Mouse (Mus musculus) CH12.LX (cell line): Measurements from ENCODE around the gene Atp6v1g3. TPM values are rescaled to one million over a fixed set of nuclear protein-coding genes. Genes with fewer than 3 reads are reported as not detected.

Experiments
- DNase-seq: peaks from one replicate; pipeline ENCODE4 v3.0.0-alpha.2; 2013; ENCODE audit errors: extremely low read depth
- H3K27ac ChIP-seq: 2 replicates; pipeline ENCODE4 v1.5.1; 2012; ENCODE audit warnings: low read depth, mild to moderate bottlenecking, control low read depth, moderate library complexity; ENCODE audit not compliant: insufficient read depth
- H3K27me3 ChIP-seq: replicated peaks from 2 replicates; pipeline ENCODE3; 2012; ENCODE audit warnings: inconsistent platforms
- H3K36me3 ChIP-seq, 2 experiments: replicated peaks in 1 of 2; 2 replicates each; pipeline versions ENCODE3 to v1.6.1; 2012; ENCODE audit warnings: inconsistent platforms in 1 of 2, low read length in 1 of 2, mild to moderate bottlenecking in 1 of 2, mixed read lengths in 1 of 2, moderate library complexity in 1 of 2; ENCODE audit not compliant: control insufficient read depth in 1 of 2, insufficient read depth in 1 of 2
- H3K4me1 ChIP-seq, 2 experiments: 2 replicates each; pipeline ENCODE4 v1.6.1; 2012; ENCODE audit warnings: inconsistent platforms in 1 of 2, moderate library complexity in 1 of 2; ENCODE audit not compliant: insufficient read depth in 2 of 2, control insufficient read depth in 1 of 2
- H3K4me2 ChIP-seq: 2 replicates; pipeline ENCODE4 v1.6.1; 2012; ENCODE audit warnings: low read depth, mild to moderate bottlenecking, control low read depth; ENCODE audit not compliant: poor library complexity, insufficient read depth, severe bottlenecking
- H3K4me3 ChIP-seq, 3 experiments: fragments of 150-350 bp in 1 of 3; sonication (generic) in 1 of 3; replicated peaks in 1 of 3; 2 replicates each; pipeline versions ENCODE3 to v1.5.1; 2011 to 2012; ENCODE audit warnings: low read depth in 2 of 3, low read length in 2 of 3, mild to moderate bottlenecking in 2 of 3, moderate library complexity in 2 of 3, control low read depth in 1 of 3, improper control_type of control experiment in 1 of 3, inconsistent platforms in 1 of 3, mixed read lengths in 1 of 3; ENCODE audit not compliant: poor library complexity in 1 of 3
- H3K79me2 ChIP-seq: replicated peaks from 2 replicates; pipeline ENCODE4 v1.6.1; 2012; ENCODE audit warnings: mild to moderate bottlenecking, moderate library complexity; ENCODE audit not compliant: control insufficient read depth, poor library complexity, insufficient read depth, severe bottlenecking; ENCODE audit errors: extremely low read depth
- H3K9ac ChIP-seq: 2 replicates; pipeline ENCODE4 v1.6.1; 2012; ENCODE audit warnings: low read depth, mild to moderate bottlenecking, control low read depth, moderate library complexity; ENCODE audit not compliant: insufficient read depth
- H3K9me3 ChIP-seq: replicated peaks from 2 replicates; pipeline ENCODE3; 2012; ENCODE audit warnings: low read length, inconsistent platforms, mixed read lengths
- BHLHE40 ChIP-seq: IDR thresholded peaks from 2 replicates; pipeline ENCODE4 v1.6.1; 2011; ENCODE audit warnings: mild to moderate bottlenecking, low read depth, low read length, improper control_type of control experiment
- CHD1 ChIP-seq: IDR thresholded peaks from 2 replicates; pipeline ENCODE4 v1.6.1; 2012; ENCODE audit warnings: low read depth, low read length, improper control_type of control experiment, inconsistent platforms
- CHD2 ChIP-seq: IDR thresholded peaks from 2 replicates; pipeline ENCODE4 v1.6.1; 2011; ENCODE audit warnings: low read length, improper control_type of control experiment
- E2F4 ChIP-seq: IDR thresholded peaks from 2 replicates; pipeline ENCODE4 v1.6.1; 2011; ENCODE audit warnings: low read depth, low read length, improper control_type of control experiment; ENCODE audit not compliant: insufficient replicate concordance
- ETS1 ChIP-seq: conservative IDR thresholded peaks from 2 replicates; pipeline ENCODE4 v1.6.1; 2012; ENCODE audit warnings: low read depth, mild to moderate bottlenecking, inconsistent platforms, low read length, improper control_type of control experiment, moderate library complexity
- HCFC1 ChIP-seq: IDR thresholded peaks from 2 replicates; pipeline ENCODE4 v1.6.1; 2012; ENCODE audit warnings: low read depth, mild to moderate bottlenecking, inconsistent platforms, low read length, improper control_type of control experiment
- KAT2A ChIP-seq: IDR thresholded peaks from 2 replicates; pipeline ENCODE4 v1.6.1; 2012; ENCODE audit warnings: low read length, improper control_type of control experiment, inconsistent platforms; ENCODE audit not compliant: insufficient replicate concordance
- MAFK ChIP-seq: IDR thresholded peaks from 2 replicates; pipeline ENCODE4 v1.6.1; 2011; ENCODE audit warnings: low read length, improper control_type of control experiment; ENCODE audit not compliant: insufficient replicate concordance
- MAX ChIP-seq: IDR thresholded peaks from 2 replicates; pipeline ENCODE4 v1.6.1; 2011; ENCODE audit warnings: low read length, improper control_type of control experiment
- MEF2A ChIP-seq: IDR thresholded peaks from 2 replicates; pipeline ENCODE4 v1.6.1; 2014; ENCODE audit warnings: low read depth, mild to moderate bottlenecking, inconsistent platforms, low read length, improper control_type of control experiment, borderline replicate concordance
- USF2 ChIP-seq: conservative IDR thresholded peaks from 2 replicates; pipeline ENCODE4 v1.6.1; 2011; ENCODE audit warnings: low read depth, low read length, improper control_type of control experiment
- dilution Hi-C: fragments of 300-500 bp; cut with MboI; formaldehyde crosslinking; loops from 2 replicates; pipeline ENCODE4 v1.14.3; 2020; ENCODE audit warnings: low sequenced_read_pairs; ENCODE audit not compliant: extremely low pct_unique_long_range_greater_than_20kb, extremely low pct_ligation_motif_present
- in situ Hi-C: fragments of 300-500 bp; cut with MboI; formaldehyde crosslinking; loops from 3 replicates; pipeline ENCODE4 v1.14.3; 2019; ENCODE audit warnings: low sequenced_read_pairs, low pct_ligation_motif_present, low pct_unique_long_range_greater_than_20kb, mixed read lengths
- polyA plus RNA-seq: library from polyadenylated mRNA; unstranded; fragments of >175 nt; gene quantifications from 2 replicates; pipeline ENCODE4 v1.2.1, GENCODE M21; 2012; ENCODE audit warnings: low read depth; ENCODE audit not compliant: insufficient read length
- total RNA-seq, 2 experiments: library from RNA; depleted of rRNA; stranded (reverse); fragments of 300-350 nt in 1 of 2; fragments of >200 nt in 1 of 2; gene quantifications; 2 replicates each; pipeline ENCODE4 v1.2.3; 2012 to 2014

Atp6v1g3 gene
- total and polyA plus RNA-seq, 3 experiments: not detected

- DNase-seq: no peak
- Histone ChIP-seq H3K4me3 (no peak overlapping the region), H3K9me3 (no peaks in the 10 kb centered on the region), H3K79me2 (no peaks in the 10 kb centered on the region), H3K9ac (no peak overlapping the region), H3K36me3 (no peaks in the 10 kb centered on the region), H3K27me3 (peaks cover 2% of the 10 kb centered on the region), H3K27ac (no peak overlapping the region), H3K4me1 (no peaks in the 10 kb centered on the region), H3K4me2 (no peak overlapping the region)
- dilution Hi-C loops: no loop called here
- no peak for TF ChIP-seq CHD2
- TF ChIP-seq E2F4: no peak
- TF ChIP-seq MAX: no peak
- TF ChIP-seq ETS1: no peak
- in situ Hi-C loops: no loop called here
These were observed 9.0 kb downstream of the Atp6v1g3 start for GRCm38 (mm10) chr1:138282413-138283141.

GRCm38 (mm10) chr1:138287665-138288064 lies 14.1 kb downstream of the Atp6v1g3 start:
- Histone ChIP-seq H3K27ac (no peak overlapping the region), H3K9ac (no peak overlapping the region), H3K36me3 (no peaks in the 10 kb centered on the region), H3K79me2 (no peaks in the 10 kb centered on the region), H3K4me3 (no peak overlapping the region), H3K27me3 (no peaks in the 10 kb centered on the region), H3K4me1 (peaks cover 7 to 31% of the 10 kb centered on the region in 2 experiments; a peak in 3 of 4 replicates), H3K4me2 (no peak overlapping the region), H3K9me3 (no peaks in the 10 kb centered on the region)
- in situ Hi-C loops: no loop called here
- no peak for TF ChIP-seq KAT2A
- TF ChIP-seq HCFC1: no peak
- no peak for TF ChIP-seq CHD1
- TF ChIP-seq BHLHE40: no peak
- dilution Hi-C loops: no loop called here
- no peak for DNase-seq

GRCm38 (mm10) chr1:138288721-138289120 lies 15.2 kb downstream of the Atp6v1g3 start:
- H3K36me3 ChIP-seq: no peaks in the 10 kb centered on the region
- H3K27ac ChIP-seq: no peak overlapping the region
- no peak for DNase-seq
- peaks cover 7 to 31% of the 10 kb centered on the region in 2 experiments; a peak in 3 of 4 replicates for H3K4me1 ChIP-seq
- no peaks in the 10 kb centered on the region for H3K79me2 ChIP-seq
- no peak overlapping the region for H3K4me3 ChIP-seq
- H3K9me3 ChIP-seq: no peaks in the 10 kb centered on the region
- TF ChIP-seq USF2 (no peak), MEF2A (no peak), MAFK (no peak)
- dilution Hi-C loops (no loop called here), in situ Hi-C loops (no loop called here)
- H3K4me2 ChIP-seq: no peak overlapping the region
- no peak overlapping the region for H3K9ac ChIP-seq
- no peaks in the 10 kb centered on the region for H3K27me3 ChIP-seq
